Mouse (Mus musculus) megakaryocyte, embryonic 14.5 days (primary cell): ENCODE measurements around the gene Cxcl5. TPM values are rescaled to one million over a fixed set of nuclear protein-coding genes. Genes with fewer than 3 reads are reported as not detected.

Experiments used
- H3K27me3 ChIP-seq: replicated peaks from 2 replicates; pipeline ENCODE3; 2012; ENCODE audit warnings: inconsistent platforms
- H3K36me3 ChIP-seq: replicated peaks from 2 replicates; pipeline ENCODE3; 2012; ENCODE audit warnings: low read length, inconsistent platforms, mixed read lengths
- H3K4me1 ChIP-seq: 2 replicates; pipeline ENCODE4 v1.6.1; 2012; ENCODE audit warnings: inconsistent platforms
- H3K4me3 ChIP-seq: replicated peaks from 2 replicates; pipeline ENCODE3; 2012; ENCODE audit warnings: moderate library complexity, mild to moderate bottlenecking, inconsistent platforms
- H3K9me3 ChIP-seq: 2 replicates; pipeline ENCODE4 v1.6.1; 2012; ENCODE audit warnings: inconsistent platforms
- FLI1 ChIP-seq: IDR thresholded peaks from 2 replicates; pipeline ENCODE4 v1.6.1; 2012; ENCODE audit warnings: low read length, inconsistent platforms, mixed read lengths
- GATA1 ChIP-seq: IDR thresholded peaks from 3 replicates; pipeline ENCODE4 v1.6.1; 2012; ENCODE audit warnings: mixed read lengths, low read length, inconsistent platforms, borderline replicate concordance
- polyA plus RNA-seq: library from polyadenylated mRNA; stranded (reverse); fragments of >175 nt; gene quantifications from 2 replicates; pipeline ENCODE4 v1.2.3, GENCODE M21; 2012; ENCODE audit warnings: low replicate concordance; ENCODE audit not compliant: insufficient read depth

Gene Cxcl5
- polyA plus RNA-seq, 1 experiment: 0.36 TPM

DNA sequence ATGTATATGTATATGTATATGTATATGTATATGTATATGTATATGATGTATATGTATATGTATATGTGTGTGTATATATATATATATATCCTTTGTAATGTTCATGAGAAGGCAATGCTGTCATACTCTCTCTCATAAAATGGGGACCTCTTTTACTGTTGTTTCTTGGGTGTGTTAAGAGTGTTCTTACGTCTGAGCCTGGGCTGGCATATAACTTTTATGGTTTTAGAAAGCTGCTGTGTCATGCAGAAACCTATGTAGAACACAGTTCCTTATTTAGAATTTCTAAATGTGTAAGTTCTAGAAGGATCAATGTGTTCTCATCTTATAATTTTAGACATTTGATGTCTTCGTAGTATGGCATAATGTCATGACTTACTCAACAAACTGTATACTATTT is 1.7 kb downstream of the Cxcl5 start:
- peaks cover 74% of the 10 kb centered on the region for H3K4me1 ChIP-seq
- peak overlapping the region; percentile 81 for H3K4me3 ChIP-seq
- H3K27me3 ChIP-seq: no peaks in the 10 kb centered on the region
- no peaks in the 10 kb centered on the region for H3K9me3 ChIP-seq
- H3K36me3 ChIP-seq: peaks cover 9% of the 10 kb centered on the region
- TF ChIP-seq GATA1: no peak
- TF ChIP-seq FLI1: no peak

GRCm38 (mm10) chr5:90761834-90762233 is 2.7 kb downstream of the Cxcl5 start:
- no peaks in the 10 kb centered on the region for H3K27me3 ChIP-seq
- H3K9me3 ChIP-seq: no peaks in the 10 kb centered on the region
- TF ChIP-seq GATA1 (no peak), FLI1 (no peak)
- H3K4me3 ChIP-seq: peak overlapping the region; percentile 59
- peaks cover 79% of the 10 kb centered on the region for H3K4me1 ChIP-seq
- H3K36me3 ChIP-seq: peaks cover 9% of the 10 kb centered on the region

DNA sequence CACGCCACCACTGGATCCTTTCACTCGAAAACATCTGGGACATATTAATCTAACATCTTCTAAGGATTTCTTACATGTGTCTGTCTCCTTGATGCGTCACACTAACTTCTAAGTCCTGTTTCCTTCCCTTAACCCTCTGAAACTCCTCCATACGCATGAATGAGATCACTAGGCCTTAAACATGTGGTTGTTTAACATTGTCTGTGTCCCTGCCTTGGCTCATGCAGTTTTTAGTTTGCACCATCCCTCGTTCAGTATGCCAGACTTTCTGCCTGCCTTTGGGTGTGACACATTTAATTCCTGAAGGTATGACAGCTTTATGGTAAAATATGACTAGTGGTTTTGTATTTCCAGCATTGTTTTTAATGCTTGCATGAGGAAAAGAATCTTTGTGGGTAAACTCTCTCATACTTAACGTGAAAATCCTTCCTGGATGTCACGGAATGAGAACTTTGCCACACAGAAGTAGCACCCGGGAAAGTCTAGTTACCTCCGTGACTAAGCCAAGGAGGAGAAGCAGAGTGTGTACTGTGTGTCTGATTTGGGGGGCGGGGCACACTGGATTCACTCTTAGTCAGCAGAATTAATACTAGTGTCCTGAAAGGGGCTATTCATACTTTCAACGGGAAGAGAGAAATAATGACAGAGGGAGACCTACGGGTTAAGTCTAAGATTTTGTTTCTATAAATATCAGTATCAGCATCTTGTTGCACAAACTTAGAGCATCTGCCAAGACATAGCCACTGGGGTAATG is 4.9 kb downstream of the Cxcl5 start:
- TF ChIP-seq FLI1 (no peak), GATA1 (no peak)
- peaks cover 9% of the 10 kb centered on the region for H3K36me3 ChIP-seq
- peaks cover 84% of the 10 kb centered on the region for H3K4me1 ChIP-seq

GRCm38 (mm10) chr5:90765821-90766606 is 6.9 kb downstream of the Cxcl5 start:
- Histone ChIP-seq H3K4me1 (peaks cover 91% of the 10 kb centered on the region), H3K27me3 (no peaks in the 10 kb centered on the region), H3K9me3 (no peaks in the 10 kb centered on the region), H3K36me3 (peaks cover 9% of the 10 kb centered on the region), H3K4me3 (peak overlapping the region; percentile 88)
- TF ChIP-seq GATA1 (no peak), FLI1 (no peak)

More for the DNA sequence above, 4.9 kb downstream of the Cxcl5 start:
- Histone ChIP-seq H3K9me3 (no peaks in the 10 kb centered on the region), H3K4me3 (no peak overlapping the region), H3K27me3 (no peaks in the 10 kb centered on the region)

DNA sequence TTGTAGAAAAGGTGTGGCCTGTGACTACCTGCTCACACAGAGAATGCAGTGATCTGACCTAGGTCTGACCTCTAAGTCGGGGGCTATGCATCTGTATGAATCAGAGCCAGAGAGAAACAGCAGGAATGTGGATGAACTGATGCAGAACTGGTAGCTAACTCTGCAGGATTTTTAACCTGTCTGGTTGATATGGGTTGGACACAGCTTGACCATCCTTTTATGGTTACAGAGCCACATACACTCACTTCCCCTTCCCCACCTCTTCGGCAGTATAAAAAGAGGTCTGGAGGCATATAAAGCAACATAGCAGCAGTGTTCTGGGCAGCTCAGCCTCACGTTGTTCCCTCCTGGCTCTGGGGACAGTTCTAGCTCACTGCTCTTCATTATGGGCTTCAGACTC is 9.1 kb downstream of the Cxcl5 start, which contains the start of gene Ppbp:
TSS of gene Ppbp (plus strand) at position 301 of the 400 bp plus-strand sequence.
- H3K4me3 ChIP-seq: peak within 1 kb of the TSS; percentile 86
- H3K4me1 ChIP-seq: peaks cover 92% of the 10 kb centered on the region

DNA sequence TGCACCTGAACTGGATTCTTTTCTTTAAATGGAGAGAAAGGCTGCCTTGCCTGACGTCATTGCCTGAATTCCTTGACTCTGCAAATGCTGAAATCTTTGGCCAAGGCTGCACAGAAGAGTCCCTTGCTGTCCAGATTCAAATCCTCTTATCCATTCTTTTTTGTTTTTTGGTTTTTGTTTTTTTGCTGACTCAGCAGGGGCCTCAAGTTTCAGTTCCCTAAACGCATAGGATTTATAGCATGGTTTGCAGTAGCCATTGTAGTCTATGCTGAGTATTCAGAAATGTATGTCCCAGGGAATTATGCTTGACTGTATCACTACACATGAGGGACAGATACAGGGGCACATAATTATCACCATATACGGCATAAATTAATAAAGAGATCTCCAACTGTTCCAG is 12.2 kb downstream of the Cxcl5 start:
- TF ChIP-seq GATA1 (no peak), FLI1 (no peak)
- H3K9me3 ChIP-seq: no peaks in the 10 kb centered on the region
- peak overlapping the region; percentile 96 for H3K4me3 ChIP-seq
- peaks cover 84% of the 10 kb centered on the region for H3K4me1 ChIP-seq
- no peaks in the 10 kb centered on the region for H3K27me3 ChIP-seq
- peaks cover 20% of the 10 kb centered on the region for H3K36me3 ChIP-seq

More for the DNA sequence above, 9.1 kb downstream of the Cxcl5 start, which contains the start of gene Ppbp:
- H3K9me3 ChIP-seq: no peaks in the 10 kb centered on the region
- peaks cover 5% of the 10 kb centered on the region for H3K36me3 ChIP-seq
- TF ChIP-seq GATA1: no peak
- no peak for TF ChIP-seq FLI1
- H3K27me3 ChIP-seq: no peaks in the 10 kb centered on the region

DNA sequence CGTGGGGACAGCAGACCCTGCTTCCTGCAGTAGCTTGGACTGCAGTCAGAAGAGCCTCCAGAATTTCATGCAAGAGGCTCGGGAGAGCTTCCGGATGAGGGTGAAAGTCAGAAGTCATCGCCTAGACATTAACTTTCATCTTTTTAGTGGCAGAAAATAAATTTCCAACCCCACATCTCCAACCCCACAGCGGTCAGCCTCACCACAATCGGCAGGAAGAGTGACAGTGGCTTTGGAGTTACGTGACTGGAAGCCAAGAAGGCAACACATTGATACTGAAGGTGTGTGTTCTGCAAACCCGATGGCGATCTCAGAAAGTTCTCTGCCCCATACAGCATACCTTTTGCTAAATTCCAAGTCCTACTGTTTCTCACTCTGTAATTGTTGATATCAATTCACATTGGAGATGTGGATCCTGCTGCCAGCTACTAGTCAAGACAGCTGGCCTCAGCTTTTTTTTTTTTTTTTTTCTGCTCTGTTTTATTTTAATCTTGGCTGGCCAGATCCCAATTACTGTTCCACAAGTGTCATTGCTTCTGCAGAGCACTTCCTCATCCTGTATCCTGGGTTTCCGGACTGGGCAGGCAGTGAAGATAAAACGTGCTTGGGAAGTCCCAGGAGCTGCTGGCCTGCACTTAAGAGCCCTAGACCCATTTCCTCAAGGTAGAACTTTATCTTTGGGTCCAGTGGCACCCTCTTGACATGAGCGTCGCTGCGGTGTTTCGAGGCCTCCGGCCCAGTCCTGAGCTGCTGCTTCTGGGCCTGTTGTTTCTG is 12.9 kb downstream of the Cxcl5 start, which contains the start of gene Pf4:
TSS of gene Pf4 (plus strand) at position 556 of the 774 bp plus-strand sequence.
- peak; percentile 88; the same call in 2 of the 3 replicates for TF ChIP-seq GATA1
- peak; percentile 79 for TF ChIP-seq FLI1
- Histone ChIP-seq H3K36me3 (peaks cover 20% of the 10 kb centered on the region), H3K27me3 (no peaks in the 10 kb centered on the region), H3K9me3 (no peaks in the 10 kb centered on the region), H3K4me1 (peaks cover 87% of the 10 kb centered on the region), H3K4me3 (peak within 1 kb of the TSS; percentile 96)

DNA sequence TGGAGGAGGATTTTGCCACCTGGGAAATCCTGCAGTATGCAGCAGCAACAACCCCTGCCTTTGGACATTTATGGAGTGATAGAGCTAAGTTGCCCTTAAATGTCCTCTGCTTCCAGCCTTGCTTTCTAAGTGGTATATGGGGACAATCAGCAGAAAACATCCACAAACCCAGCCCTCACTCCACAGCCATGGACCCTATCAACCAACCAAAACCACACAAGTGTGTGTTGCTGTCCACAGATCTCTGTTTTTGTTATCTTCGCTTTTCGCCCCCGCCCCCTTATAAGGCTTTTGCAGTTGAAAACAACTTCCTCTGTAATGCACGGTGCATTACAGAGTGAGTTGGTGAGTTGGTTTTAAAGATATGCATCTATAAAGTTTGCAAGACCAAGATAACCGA is 16.4 kb downstream of the Cxcl5 start:
- H3K4me3 ChIP-seq: peak overlapping the region; percentile 96

DNA sequence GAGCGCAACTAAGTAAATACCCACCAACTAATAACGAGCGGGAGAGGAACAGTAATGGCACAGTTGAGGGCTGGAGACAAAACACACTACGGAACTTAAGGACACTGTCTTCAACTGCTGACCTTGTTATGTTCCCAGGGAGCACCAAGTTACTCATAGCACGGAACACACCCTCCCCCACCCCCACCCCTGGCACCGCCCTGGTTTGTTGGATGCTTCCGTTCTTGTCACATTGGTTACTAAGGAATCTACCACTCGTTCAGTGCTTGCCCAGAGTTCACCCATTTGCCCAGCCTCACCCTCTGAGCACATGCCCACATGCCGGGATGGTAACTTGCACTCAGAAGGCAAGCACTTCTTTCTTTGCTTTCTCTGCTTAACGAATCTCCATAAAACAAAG is 18.5 kb downstream of the Cxcl5 start:
- TF ChIP-seq FLI1 (no peak), GATA1 (no peak)
- H3K9me3 ChIP-seq: no peaks in the 10 kb centered on the region
- H3K36me3 ChIP-seq: peaks cover 20% of the 10 kb centered on the region
- no peak overlapping the region for H3K4me3 ChIP-seq
- H3K27me3 ChIP-seq: no peaks in the 10 kb centered on the region
- peaks cover 72% of the 10 kb centered on the region for H3K4me1 ChIP-seq

More for the DNA sequence above, 16.4 kb downstream of the Cxcl5 start:
- Histone ChIP-seq H3K9me3 (no peaks in the 10 kb centered on the region), H3K4me1 (peaks cover 73% of the 10 kb centered on the region), H3K36me3 (peaks cover 20% of the 10 kb centered on the region), H3K27me3 (no peaks in the 10 kb centered on the region)
- no peak for TF ChIP-seq GATA1
- no peak for TF ChIP-seq FLI1

DNA sequence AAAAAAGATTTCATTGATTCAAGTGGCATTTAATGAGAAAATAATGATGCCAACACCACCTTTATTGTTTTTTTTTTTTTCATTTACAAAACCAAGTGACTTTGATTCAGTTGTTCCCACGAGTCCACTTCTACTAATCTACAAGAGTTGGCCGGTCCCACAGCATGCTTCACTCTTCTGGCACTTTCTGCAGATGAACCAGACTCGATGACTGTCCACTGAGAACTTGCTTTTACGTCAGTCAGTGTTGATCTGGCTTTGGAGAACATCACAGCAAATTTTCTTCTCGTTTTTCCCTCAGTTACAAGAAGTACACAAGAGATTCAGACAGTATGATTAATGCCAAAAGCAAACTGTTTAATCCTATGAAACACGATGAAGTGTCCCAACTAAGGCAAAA is 19.7 kb downstream of the Cxcl5 start:
- H3K9me3 ChIP-seq: no peaks in the 10 kb centered on the region
- H3K27me3 ChIP-seq: no peaks in the 10 kb centered on the region
- no peak overlapping the region for H3K4me3 ChIP-seq
- H3K4me1 ChIP-seq: peaks cover 75% of the 10 kb centered on the region
- peaks cover 13% of the 10 kb centered on the region for H3K36me3 ChIP-seq
- TF ChIP-seq GATA1: no peak
- no peak for TF ChIP-seq FLI1
